Mouse (Mus musculus): Measurements from ENCODE around the gene Cdkl4.
A peak's percentile ranks its signal among the peaks of the same experiment; 100 is the strongest.
"Not testable (repeated sequence)": the region's sequence is repeated elsewhere in the genome, so short reads cannot be mapped to it uniquely, and the experiment has no call there.

The Cdkl4 gene

DNA sequence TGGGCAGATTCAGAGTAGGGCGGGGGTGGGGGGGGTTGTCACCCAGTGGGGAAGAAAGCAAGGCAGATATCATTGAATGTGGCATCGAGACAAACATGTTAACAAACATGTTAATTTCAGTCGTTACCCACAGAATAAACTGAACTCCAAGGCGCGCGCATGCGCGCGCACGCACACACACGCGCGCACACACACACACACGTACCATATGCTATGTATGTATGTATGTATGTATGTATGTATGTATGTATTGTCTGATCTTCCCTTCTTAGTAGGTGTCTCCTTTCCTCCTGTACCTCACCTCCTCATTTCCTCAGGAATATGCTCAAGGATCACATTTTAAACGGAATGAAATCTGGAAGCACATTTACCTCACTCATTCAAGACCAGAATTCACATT, at the start of gene Cdkl4:
Gene Cdkl4, minus strand, starts transcription at position 175 of the 400 bp plus-strand sequence.
- no peak for DNase-seq (ENCODE audit: low spot score)

GRCm38 (mm10) chr17:80624979-80625378, 47.4 kb upstream of the Cdkl4 start:
- DNase-seq (ENCODE audit: low spot score): no peak

GRCm38 (mm10) chr17:80621691-80622090, 44.1 kb upstream of the Cdkl4 start:
- no peak for DNase-seq (ENCODE audit: low spot score)

GRCm38 (mm10) chr17:80620786-80621423, 43.3 kb upstream of the Cdkl4 start:
- peak; percentile 45 for DNase-seq (ENCODE audit: low spot score)

GRCm38 (mm10) chr17:80619556-80619955, 41.9 kb upstream of the Cdkl4 start:
- no peak for DNase-seq (ENCODE audit: low spot score)

GRCm38 (mm10) chr17:80618890-80619289, 41.3 kb upstream of the Cdkl4 start:
- DNase-seq (ENCODE audit: low spot score): no peak

DNA sequence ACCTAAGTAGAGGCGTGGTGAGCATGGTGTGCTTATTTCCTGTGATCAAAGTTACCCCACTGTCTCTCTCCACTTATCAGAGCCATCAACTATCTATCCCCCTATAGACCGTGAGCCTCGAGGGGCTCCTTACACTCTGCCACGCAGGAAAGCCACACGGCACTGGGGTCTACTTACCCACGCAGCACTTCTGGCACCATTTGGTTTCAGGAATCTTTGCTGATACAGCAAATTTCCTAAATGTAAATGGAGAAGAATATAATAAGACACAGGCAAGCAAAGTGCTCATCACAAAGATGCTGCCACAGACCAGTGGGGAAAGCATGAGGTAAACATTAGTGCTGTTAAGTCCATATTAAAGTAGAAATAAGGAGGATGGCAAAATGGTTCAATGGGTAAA, 26.2 kb upstream of the Cdkl4 start:
- no peak for DNase-seq (ENCODE audit: low spot score)

DNA sequence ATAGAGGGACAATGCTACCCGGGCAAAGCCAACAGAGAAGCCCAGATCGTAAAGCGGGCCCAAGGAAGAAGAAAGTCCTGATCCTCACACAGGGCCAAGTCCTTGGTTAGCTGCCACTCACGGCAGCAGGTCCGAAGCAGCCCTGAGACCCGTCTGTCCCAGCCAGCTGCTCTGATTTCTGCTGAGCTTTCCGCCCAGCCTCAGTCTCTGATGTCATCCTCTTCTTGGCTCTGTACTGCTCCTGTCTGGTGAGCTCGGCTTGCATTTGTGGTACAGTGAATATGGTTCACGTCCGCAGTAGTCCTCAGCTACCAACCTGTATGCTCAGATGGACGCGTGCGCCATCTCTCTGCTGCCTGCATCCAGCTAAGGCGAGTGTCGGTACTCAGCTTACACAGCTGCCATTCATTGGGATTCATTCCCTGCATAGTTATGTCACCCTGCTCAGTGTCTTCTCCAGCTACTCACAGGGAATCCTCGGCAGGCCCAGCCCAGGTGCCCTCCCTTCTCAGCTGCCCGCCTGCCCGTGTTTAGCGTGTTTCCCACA, 25.5 kb upstream of the Cdkl4 start:
- DNase-seq (ENCODE audit: low spot score): no peak

DNA sequence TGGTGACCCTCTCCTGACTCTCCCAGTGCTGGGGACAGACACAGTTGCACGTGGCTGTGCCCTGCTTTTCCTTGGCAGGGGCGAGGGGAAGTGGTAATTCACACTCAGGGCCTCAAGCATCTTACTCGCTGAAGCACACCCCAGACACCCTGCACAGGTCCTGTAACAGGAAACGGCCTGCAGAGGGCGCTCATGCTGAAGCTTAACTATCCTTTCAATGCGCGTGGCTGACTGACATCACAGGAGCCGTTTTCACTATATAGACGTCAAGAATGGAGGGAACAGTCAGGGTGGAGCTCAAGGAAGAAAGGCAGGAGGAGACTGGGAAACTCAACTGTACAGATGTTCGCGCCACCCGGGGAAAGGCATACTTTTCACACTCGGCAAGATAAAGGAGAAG, 23.8 kb upstream of the Cdkl4 start:
- peak; percentile 9 for DNase-seq (ENCODE audit: low spot score)

GRCm38 (mm10) chr17:80583051-80583450, 5.4 kb upstream of the Cdkl4 start:
- no peak for DNase-seq (ENCODE audit: low spot score)

GRCm38 (mm10) chr17:80579901-80580300, 2.3 kb upstream of the Cdkl4 start:
- no peak for DNase-seq (ENCODE audit: low spot score)

DNA sequence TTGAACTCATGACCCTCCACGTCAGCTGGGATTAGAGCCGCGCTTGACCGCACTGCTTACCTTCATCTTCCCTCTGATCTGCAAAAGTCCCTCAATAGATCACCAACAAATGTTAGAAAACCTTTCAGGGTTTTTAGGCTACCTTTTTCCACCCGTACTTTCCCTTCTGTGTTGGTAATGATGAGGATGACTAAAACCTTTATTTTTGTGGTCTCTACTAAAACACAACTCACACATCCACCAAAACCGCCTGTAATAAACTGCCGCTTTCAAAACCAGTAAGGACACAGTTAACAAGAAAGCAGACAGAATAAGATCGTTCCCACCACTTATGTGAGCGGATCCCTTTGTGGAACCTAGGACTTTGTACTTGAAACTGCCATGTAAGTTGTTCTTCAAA, 1.5 kb upstream of the Cdkl4 start:
- DNase-seq (ENCODE audit: low spot score): no peak

DNA sequence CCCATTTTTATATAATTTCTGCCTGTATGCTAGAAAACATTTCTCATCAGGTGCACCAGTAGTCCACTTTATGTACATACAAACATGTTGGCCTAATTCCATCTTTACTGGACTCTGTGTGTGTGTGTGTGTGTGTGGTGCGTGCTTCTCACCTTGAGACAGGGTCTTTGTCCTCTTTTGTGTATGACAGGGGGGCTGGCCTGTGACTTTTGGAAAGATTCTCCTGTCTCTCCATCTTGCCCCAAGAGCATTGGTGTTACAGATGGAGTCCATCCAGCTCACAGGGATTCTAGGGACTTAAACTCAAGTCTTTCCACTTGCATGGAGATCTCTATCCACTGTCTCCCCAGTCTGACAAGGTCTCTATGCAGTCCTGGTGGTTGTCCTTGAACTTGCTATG, 428 bp upstream of the Cdkl4 start:
- no peak for DNase-seq (ENCODE audit: low spot score)

DNA sequence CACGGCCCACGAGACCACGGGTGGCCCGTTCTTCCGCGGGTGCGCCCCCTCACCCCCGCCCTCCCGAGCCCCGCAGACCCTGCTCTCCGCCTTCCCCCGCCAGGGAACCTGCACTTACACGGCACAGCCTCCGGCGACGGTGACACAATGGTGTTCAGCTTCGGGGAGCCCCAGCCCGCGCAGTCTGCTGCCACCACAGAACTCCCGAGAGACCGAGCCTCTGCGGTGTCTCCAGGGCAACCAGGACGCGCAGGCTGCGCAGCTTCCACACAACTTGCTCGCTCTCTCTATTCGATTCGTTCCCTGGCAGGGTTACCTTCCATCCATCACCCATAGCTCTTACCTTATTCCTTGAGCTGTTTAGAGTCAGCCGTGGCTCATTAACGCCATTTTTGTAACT, 399 bp downstream of the Cdkl4 start:
- peak; percentile 60 for DNase-seq (ENCODE audit: low spot score)

GRCm38 (mm10) chr17:80575008-80575407, 2.6 kb downstream of the Cdkl4 start:
- no peak for DNase-seq (ENCODE audit: low spot score)

DNA sequence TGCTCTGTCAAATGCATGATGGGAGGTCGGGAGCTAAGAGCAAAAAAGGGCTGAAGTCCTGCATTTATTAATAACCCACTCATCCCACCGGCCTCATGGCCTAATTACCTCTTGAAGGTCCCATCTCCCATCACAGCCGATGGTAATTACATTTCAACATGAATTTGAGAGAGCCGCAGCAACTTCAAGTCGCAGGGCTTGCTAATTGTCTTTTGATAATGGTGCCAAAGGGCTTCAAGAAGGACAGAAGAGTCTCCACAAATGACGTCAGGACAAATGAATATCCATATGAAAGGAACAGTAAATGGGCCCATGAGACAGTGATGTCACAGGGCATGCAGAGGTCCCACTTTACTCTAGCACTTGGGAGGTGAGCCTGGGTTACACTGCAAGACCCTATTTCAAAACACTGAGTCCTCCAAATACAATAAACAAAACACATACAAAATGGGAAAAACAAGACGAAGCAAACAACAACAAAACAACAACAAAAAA, 3.1 kb downstream of the Cdkl4 start:
- no peak for DNase-seq (ENCODE audit: low spot score)

DNA sequence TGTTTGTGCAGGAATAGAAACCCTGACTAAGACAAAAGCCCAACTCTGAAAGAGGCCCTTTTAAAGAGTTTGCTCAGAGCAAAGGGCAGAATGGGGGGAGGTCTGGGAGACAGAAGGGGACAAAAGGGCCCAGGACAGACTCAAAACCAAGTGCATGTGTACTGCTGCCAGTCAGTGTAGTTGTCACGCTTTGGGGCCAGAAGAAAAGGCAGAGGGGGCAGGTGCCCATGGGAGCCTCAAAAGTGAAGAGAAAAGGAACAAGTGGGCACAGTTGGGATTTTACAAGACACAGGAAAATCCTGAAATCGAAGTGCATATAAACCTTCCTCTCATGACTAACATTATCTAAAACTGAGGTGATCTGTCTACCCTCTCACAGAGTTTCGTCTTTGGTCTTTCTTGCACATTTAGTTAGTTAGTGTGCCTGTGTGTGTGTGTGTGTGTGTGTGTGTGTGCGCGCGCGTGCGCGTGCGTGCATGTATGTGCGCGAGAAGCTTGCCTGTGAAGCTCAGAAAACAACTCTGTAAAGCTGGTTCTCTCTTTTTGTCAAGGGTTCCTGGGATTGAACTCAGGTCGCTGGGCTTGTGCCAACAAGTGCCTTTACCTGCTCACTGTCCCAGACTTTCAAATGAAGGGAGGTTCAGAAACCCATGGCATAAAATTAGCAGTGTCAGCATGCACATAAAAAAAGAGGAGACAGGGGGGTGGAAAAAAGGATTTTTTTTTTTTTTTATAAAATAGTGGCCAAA, 5.3 kb downstream of the Cdkl4 start:
- no peak for DNase-seq (ENCODE audit: low spot score)

GRCm38 (mm10) chr17:80571460-80571859, 6.2 kb downstream of the Cdkl4 start:
- no peak for DNase-seq (ENCODE audit: low spot score)

DNA sequence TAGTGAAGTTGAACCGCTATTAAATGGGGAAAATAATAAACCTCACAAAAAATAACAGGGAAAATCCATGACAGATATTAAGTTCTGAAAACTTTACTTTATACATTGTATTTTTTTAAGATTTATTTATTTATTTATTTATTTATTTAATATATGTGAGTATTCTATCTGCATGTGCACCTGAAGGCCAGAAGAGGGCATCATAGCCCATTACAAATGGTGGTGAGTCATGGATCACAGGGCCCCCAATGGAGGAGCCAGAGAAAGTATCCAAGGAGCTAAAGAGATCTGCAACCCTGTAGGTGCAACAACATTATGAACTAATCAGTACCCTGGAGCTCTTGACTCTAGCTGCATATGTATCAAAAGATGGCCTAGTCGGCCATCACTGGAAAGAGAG, 7.9 kb downstream of the Cdkl4 start:
- not testable (repeated sequence) for DNase-seq (ENCODE audit: low spot score)

- DNase-seq (ENCODE audit: low spot score): no peak
Measured at GRCm38 (mm10) chr17:80568842-80569601, 8.6 kb downstream of the Cdkl4 start.

- no peak for DNase-seq (ENCODE audit: low spot score)
Measured at GRCm38 (mm10) chr17:80568441-80568840, 9.2 kb downstream of the Cdkl4 start.

- DNase-seq (ENCODE audit: low spot score): peak; percentile 52
Measured at GRCm38 (mm10) chr17:80564611-80564924, 13.0 kb downstream of the Cdkl4 start.
